Mouse (Mus musculus): ENCODE data around the gene Olfr43. TPM values are rescaled to one million over a fixed set of nuclear protein-coding genes. Genes with fewer than 3 reads are reported as not detected.

The Olfr43 gene
- total RNA-seq (2021), result not detected
- long read RNA-seq, experiment 1, result 0 reads
- long read RNA-seq, experiment 2, result 0 reads

DNA sequence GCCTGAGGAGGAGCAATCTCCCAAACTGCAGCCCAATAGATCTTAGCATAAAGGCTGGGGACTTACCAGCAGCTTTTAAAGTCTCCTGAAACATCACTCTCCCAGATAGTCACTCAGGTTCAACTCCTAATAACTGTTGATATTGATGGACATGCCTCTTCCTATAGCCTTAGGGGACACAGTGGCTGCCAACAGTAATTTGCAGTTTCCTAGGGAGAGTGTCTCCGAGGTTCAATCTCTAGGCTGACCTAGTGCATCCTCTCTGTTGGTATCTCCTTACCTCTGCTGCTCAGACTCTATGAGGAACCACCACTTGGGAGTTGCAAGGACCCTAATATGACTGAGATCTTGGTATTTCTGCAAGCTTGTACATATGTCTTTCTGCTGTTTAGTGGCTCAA, at the start of gene Olfr43:
Gene Olfr43, minus strand, starts transcription at position 101 of the 400 bp plus-strand sequence.
- intact Hi-C loops (cut with DNase I), result no loop called here
- no peak for DNase-seq

DNA sequence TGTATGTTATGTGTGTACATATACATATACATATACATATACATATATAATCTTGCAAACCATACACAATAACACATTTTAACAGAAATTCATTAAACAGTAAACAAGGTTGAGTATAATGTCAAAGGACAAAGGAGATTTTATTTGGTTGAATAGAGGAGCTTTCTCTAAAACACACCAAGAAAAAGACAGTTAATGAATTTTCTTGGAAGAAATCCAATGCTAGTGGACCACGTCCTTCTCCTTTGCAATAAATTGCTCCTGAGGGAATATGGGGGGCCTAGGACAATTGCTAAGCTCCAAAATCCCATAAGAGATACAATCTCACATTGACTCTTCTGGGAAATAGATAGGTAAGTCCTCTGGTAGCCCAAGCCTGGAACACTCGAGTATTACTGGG, 48.3 kb upstream of the Olfr43 start, which contains the start of gene Olfr406:
Gene Olfr406, plus strand, starts transcription at position 301 of the 400 bp plus-strand sequence.
- no peak for DNase-seq
- intact Hi-C loops (cut with DNase I), result no loop called here

DNA sequence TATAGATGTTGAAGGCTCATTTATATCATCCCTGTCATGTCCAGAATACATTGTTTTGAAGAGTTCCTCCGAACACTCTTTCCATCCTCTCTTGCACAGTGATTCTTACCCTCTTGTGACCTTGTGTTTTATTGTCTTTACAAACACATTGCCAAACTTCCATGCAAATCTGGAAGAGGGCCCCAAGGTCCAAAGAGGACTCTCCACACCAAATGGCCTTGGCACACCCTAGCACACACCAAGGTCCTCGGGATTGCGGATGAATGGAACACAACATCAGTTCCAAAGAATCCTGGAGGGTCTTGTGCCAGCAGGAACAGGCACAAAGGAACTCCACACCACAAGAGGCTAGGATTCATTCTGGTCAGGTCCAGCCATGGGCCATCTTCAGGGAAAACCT, 30.0 kb upstream of the Olfr43 start:
- no peak for DNase-seq
- intact Hi-C loops (cut with DNase I), result no loop called here

DNA sequence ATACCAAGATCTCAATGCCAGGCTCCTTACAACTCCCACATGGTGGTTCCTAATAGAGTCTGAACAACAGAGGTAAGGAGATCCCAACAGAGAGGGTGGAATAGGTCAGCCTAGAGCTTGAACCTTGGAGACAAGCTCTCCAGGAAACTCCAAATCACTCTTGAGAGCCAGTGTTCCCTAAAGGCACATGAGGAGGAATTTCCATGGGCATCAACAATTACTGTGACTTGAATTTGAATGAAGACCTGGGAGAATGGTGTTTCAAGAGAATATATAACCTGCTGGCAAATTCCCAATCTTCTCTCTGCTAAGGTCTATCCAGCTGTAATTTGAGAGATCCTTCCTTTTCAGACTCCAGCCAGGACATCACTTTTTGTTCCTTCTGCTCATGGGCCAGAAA, 25.2 kb downstream of the Olfr43 start, which contains the start of gene Olfr403:
Gene Olfr403, plus strand, starts transcription at position 301 of the 400 bp plus-strand sequence.
- intact Hi-C loops (cut with DNase I), result no loop called here
- DNase-seq, result no peak

DNA sequence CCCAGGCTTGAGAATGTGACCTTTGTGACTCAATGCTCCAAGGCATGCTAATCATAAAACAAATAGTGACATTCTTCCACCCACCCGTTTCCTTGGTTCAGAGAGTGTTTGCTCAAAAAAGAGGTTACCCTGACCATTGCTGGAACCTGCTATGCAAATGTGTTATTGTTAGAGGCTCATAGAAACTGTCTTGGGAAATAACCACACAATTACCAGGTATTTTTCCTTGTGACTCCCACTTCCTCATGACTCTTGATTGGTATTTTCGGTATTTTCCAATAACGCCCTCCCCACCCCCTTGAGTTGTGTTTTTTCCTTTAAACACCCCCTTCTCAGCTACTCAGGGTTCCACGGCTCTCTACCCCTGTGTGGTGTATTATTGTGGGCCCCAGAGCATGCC, 27.4 kb downstream of the Olfr43 start:
- no peak for DNase-seq
- intact Hi-C loops (cut with DNase I), result no loop called here

DNA sequence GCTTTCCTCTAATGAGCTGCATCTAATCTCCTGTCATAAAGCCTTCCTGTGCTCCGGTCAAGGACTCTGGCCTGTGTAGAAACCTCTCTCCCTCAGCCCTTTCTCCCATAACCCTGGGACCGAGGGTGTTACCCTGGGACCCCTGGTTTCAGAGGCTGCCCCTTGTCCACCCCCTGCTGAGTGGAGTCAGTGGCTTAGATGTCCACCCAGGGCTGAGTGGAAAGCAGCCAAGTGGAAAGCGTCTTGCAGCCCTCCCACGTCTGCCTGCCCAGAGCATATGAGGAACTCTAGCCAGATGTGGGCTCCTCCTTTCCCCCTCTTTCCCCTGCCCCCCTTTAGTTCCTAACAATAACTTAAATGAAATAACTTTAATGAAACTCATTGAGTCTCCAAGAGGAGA, 28.0 kb downstream of the Olfr43 start:
- intact Hi-C loops (cut with DNase I), result no loop called here
- DNase-seq, result no peak

DNA sequence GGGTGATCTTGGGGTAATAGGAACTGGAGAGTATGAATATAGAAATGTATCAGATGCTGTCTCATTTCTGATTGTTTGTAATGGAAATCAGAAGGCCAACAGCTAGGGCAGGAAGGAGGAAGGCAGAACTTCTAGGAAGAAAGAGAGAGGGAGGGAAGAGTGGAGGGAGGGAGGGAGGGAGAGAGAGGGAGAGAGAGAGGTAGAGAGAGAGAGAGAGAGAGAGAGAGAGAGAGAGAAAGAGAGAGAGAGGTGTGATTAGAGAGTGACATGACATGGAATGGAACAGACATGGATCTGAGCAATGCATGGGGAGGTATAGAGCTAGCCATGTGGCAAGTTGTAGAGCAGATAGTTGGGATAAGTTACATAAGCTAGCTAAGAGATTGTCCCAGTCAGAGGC, 42.4 kb downstream of the Olfr43 start:
- DNase-seq, result no peak
- intact Hi-C loops (cut with DNase I), result no loop called here

Other genes starting within 250 kb of the Olfr43 start
- not detected for gene Olfr398, start 221.0 kb downstream of the Olfr43 start, total RNA-seq (2021)
- gene Olfr139, start 154.8 kb downstream of the Olfr43 start, total RNA-seq (2021), result not detected
- not detected for gene Olfr399, start 154.8 kb downstream of the Olfr43 start, total RNA-seq (2021)
- not detected for gene Zfp616, start 141.4 kb downstream of the Olfr43 start, total RNA-seq (2021)
- gene Olfr401, start 97.7 kb downstream of the Olfr43 start, total RNA-seq (2021), result not detected
- gene Olfr402, start 57.9 kb downstream of the Olfr43 start, total RNA-seq (2021), result not detected
- not detected for gene Olfr403, start 25.1 kb downstream of the Olfr43 start, total RNA-seq (2021)
- not detected for gene Olfr406, start 48.4 kb upstream of the Olfr43 start, total RNA-seq (2021)
- not detected for gene Olfr59, start 72.4 kb upstream of the Olfr43 start, total RNA-seq (2021)
- not detected for gene Olfr410, start 126.7 kb upstream of the Olfr43 start, total RNA-seq (2021)
- not detected for gene Olfr411, start 141.3 kb upstream of the Olfr43 start, total RNA-seq (2021)
- gene Olfr412, start 150.7 kb upstream of the Olfr43 start, total RNA-seq (2021), result not detected

All from gastrocnemius, postnatal 36 days (tissue).